Mouse (Mus musculus): ENCODE measurements around the gene Ube2g1. TPM values are rescaled to one million over a fixed set of nuclear protein-coding genes. Genes with fewer than 3 reads are reported as not detected.
"Not testable (repeated sequence)": the region's sequence is repeated elsewhere in the genome, so short reads cannot be mapped to it uniquely, and the experiment has no call there.

Ube2g1 gene
- polyA plus RNA-seq, 1 experiment from 2014 or later: 85.2 TPM

DNA sequence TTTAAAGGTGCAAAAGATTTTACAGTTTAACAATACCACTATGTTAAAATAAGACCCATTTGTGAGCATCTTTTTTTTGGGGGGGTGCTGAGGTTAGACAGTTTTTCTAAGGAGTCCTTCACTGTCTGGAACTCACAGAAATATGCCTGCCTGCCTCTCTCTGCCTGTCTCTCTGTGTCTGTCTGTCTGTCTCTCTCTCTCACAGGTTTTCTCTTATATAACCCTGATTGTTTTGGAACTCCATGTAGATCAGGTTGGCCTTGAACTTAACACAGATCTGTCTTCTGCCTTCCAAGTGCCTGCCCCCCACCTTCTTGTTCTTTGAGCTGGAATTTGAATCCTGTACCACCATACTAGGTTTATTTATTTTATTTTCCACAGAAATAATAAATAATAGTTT is 2.2 kb downstream of the Ube2g1 start:
- H3K4me2 ChIP-seq: peak overlapping the region; percentile 74

DNA sequence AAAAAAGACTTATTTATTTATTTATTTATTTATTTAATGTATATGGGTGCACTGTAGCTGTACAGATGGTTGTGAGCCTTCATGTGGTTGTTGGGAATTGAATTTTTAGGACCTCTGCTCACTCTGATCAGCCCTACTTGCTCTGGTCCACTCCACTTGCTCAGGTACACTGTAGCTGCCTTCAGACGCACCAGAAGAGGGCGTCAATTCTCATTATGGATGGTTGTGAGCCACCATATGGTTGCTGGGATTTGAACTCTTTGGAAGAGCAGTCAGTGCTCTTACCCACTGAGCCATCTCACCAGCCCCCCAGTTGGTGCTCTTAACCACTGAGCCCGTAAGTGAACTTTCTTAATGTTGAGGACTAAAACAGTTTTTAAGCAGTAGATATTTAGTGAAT is 7.3 kb downstream of the Ube2g1 start:
- WGBS: 79% methylated on average over 3 of the region's 3 CpGs

More for the DNA sequence above, 2.2 kb downstream of the Ube2g1 start:
- Histone ChIP-seq H3K36me3 (no peaks in the 10 kb centered on the region), H3K4me3 (no peak overlapping the region), H3K9ac (no peak overlapping the region), H3K9me3 (no peaks in the 10 kb centered on the region), H3K27ac (replicated peaks) (no peak overlapping the region), H3K4me1 (replicated peaks) (peaks cover 29% of the 10 kb centered on the region), H3K27me3 (no peaks in the 10 kb centered on the region)
- no peak for ATAC-seq (ENCODE audit: low FRiP score, low read depth)

GRCm38 (mm10) chr11:72615931-72616330 is 8.8 kb downstream of the Ube2g1 start:
- no peak for ATAC-seq (ENCODE audit: low FRiP score, low read depth)
- 90% methylated on average over 4 of the region's 4 CpGs for WGBS
- Histone ChIP-seq H3K9me3 (no peaks in the 10 kb centered on the region), H3K9ac (no peak overlapping the region), H3K4me3 (no peak overlapping the region), H3K27ac (replicated peaks) (no peak overlapping the region), H3K4me1 (replicated peaks) (peaks cover 5% of the 10 kb centered on the region; the same call in 1 of the 2 replicates), H3K4me2 (no peak overlapping the region), H3K27me3 (no peaks in the 10 kb centered on the region), H3K36me3 (no peaks in the 10 kb centered on the region)

More for the DNA sequence above, 7.3 kb downstream of the Ube2g1 start:
- H3K27me3 ChIP-seq; ATAC-seq (ENCODE audit: low FRiP score, low read depth); H3K27ac ChIP-seq (replicated peaks); H3K4me3 ChIP-seq; H3K4me2 ChIP-seq; H3K9me3 ChIP-seq; H3K9ac ChIP-seq; H3K36me3 ChIP-seq: not testable (repeated sequence)
- H3K4me1 ChIP-seq (replicated peaks): peaks cover 19% of the 10 kb centered on the region

GRCm38 (mm10) chr11:72618476-72618875 is 11.4 kb downstream of the Ube2g1 start:
- 96% methylated on average over 1 of the region's 1 CpGs for whole genome bisulfite sequencing
- no peak for ATAC-seq (ENCODE audit: low FRiP score, low read depth)
- Histone ChIP-seq H3K36me3 (no peaks in the 10 kb centered on the region), H3K4me1 (replicated peaks) (no peaks in the 10 kb centered on the region), H3K9ac (no peak overlapping the region), H3K9me3 (no peaks in the 10 kb centered on the region), H3K27me3 (no peaks in the 10 kb centered on the region), H3K27ac (replicated peaks) (no peak overlapping the region), H3K4me3 (no peak overlapping the region), H3K4me2 (no peak overlapping the region)

GRCm38 (mm10) chr11:72642730-72643129 is 35.6 kb downstream of the Ube2g1 start:
- Histone ChIP-seq H3K36me3 (peaks cover 4% of the 10 kb centered on the region; the same call in 1 of the 2 replicates), H3K4me3 (no peak overlapping the region), H3K4me1 (replicated peaks) (0 out of 2 replicates have a peak, but pooled peaks cover 3% of the 10 kb centered on the region), H3K9me3 (no peaks in the 10 kb centered on the region), H3K9ac (no peak overlapping the region), H3K4me2 (no peak overlapping the region), H3K27ac (replicated peaks) (no peak overlapping the region), H3K27me3 (no peaks in the 10 kb centered on the region)
- 24% methylated on average over 4 of the region's 4 CpGs for WGBS
- ATAC-seq (ENCODE audit: low FRiP score, low read depth): no peak

DNA sequence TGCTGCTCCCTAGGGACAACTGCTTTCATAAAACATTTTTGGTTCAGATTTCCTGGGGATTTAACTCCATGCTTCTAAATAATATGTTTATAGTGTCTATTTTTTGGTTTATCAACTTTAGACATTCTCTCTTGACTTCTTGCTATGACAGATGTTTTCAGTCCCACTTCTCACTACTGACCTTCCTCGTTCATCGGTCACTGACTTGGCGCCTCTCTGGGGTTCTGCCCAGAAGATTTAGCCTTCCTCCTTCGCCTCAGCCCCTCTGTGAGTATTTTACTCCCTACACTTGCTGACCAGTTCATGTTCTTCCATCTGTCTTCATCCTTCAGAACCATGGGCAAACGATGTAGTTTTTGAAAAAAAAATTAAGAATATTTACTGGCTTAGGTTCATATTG is 38.3 kb downstream of the Ube2g1 start:
- Histone ChIP-seq H3K36me3 (peaks cover 4% of the 10 kb centered on the region; the same call in 1 of the 2 replicates), H3K27ac (replicated peaks) (no peak overlapping the region), H3K27me3 (no peaks in the 10 kb centered on the region), H3K4me3 (no peak overlapping the region), H3K4me2 (no peak overlapping the region), H3K4me1 (replicated peaks) (0 out of 2 replicates have a peak, but pooled peaks cover 3% of the 10 kb centered on the region), H3K9me3 (no peaks in the 10 kb centered on the region), H3K9ac (no peak overlapping the region)
- ATAC-seq (ENCODE audit: low FRiP score, low read depth): no peak
- WGBS: 89% methylated on average over 5 of the region's 5 CpGs

DNA sequence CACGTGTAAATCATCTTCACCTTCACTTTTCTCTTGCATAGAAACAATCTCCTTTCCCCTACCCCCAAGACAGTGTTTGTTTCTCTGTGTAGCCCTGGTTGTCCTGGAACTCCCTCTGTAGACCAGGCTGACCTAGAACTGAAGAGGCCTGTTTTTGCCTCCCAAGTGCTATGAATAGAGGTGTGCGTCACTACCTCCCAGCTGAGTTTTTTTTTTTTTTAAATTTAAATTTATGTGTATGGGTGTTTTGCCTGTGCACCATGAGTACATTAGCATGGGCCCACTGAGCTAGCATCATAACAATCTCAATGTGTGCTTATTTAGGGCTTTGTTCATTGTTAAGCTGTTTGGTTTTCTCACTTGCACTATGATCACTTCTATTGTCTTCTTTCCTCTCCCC is 43.3 kb downstream of the Ube2g1 start:
- Histone ChIP-seq H3K9me3 (no peaks in the 10 kb centered on the region), H3K4me1 (replicated peaks) (no peaks in the 10 kb centered on the region), H3K36me3 (no peaks in the 10 kb centered on the region), H3K4me2 (no peak overlapping the region), H3K27ac (replicated peaks) (no peak overlapping the region), H3K4me3 (no peak overlapping the region), H3K9ac (no peak overlapping the region), H3K27me3 (no peaks in the 10 kb centered on the region)
- ATAC-seq (ENCODE audit: low FRiP score, low read depth): no peak
- 77% methylated on average over 2 of the region's 2 CpGs for WGBS

- H3K9ac ChIP-seq: no peak overlapping the region
- H3K36me3 ChIP-seq: no peaks in the 10 kb centered on the region
- H3K4me2 ChIP-seq: no peak overlapping the region
- no peaks in the 10 kb centered on the region for H3K4me1 ChIP-seq (replicated peaks)
- H3K27ac ChIP-seq (replicated peaks): no peak overlapping the region
- H3K4me3 ChIP-seq: no peak overlapping the region
- H3K9me3 ChIP-seq: no peaks in the 10 kb centered on the region
- no peak for ATAC-seq (ENCODE audit: low FRiP score, low read depth)
- no peaks in the 10 kb centered on the region for H3K27me3 ChIP-seq
Measured at GRCm38 (mm10) chr11:72659918-72660317, 52.8 kb downstream of the Ube2g1 start.

GRCm38 (mm10) chr11:72660359-72660758 is 53.3 kb downstream of the Ube2g1 start:
- WGBS: 98% methylated on average over 1 of the region's 1 CpGs
- no peak for ATAC-seq (ENCODE audit: low FRiP score, low read depth)
- no peaks in the 10 kb centered on the region for H3K27me3 ChIP-seq
- H3K4me1 ChIP-seq (replicated peaks): no peaks in the 10 kb centered on the region
- no peaks in the 10 kb centered on the region for H3K9me3 ChIP-seq
- H3K9ac ChIP-seq: no peak overlapping the region
- H3K36me3 ChIP-seq: no peaks in the 10 kb centered on the region
- no peak overlapping the region for H3K4me2 ChIP-seq
- H3K4me3 ChIP-seq: no peak overlapping the region
- H3K27ac ChIP-seq (replicated peaks): no peak overlapping the region

- Histone ChIP-seq H3K36me3 (no peaks in the 10 kb centered on the region), H3K4me3 (no peak overlapping the region), H3K4me2 (no peak overlapping the region), H3K27me3 (no peaks in the 10 kb centered on the region), H3K9me3 (no peaks in the 10 kb centered on the region), H3K9ac (no peak overlapping the region), H3K4me1 (replicated peaks) (no peaks in the 10 kb centered on the region), H3K27ac (replicated peaks) (no peak overlapping the region)
- no peak for ATAC-seq (ENCODE audit: low FRiP score, low read depth)
- 94% methylated on average over 4 of the region's 4 CpGs for WGBS
Measured at GRCm38 (mm10) chr11:72664641-72665040, 57.6 kb downstream of the Ube2g1 start.

DNA sequence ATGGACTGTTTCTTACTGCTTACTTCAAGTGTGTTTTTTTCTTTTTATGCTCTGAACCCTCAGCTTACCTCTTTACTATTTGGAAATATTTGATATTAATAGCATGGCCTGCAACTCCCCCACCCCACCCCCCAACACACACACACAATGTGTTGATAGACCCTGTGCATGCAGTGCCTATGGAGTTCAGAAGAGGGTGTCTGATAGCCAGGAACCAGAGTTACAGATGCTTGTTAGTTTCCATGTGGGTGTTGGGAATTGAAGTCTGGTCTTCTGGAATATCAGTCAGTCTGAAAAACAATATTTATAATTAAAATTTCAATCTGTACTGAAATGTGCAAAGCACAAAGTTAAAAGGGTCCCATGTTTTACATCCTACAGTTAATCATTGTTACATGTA is 63.6 kb downstream of the Ube2g1 start:
- ATAC-seq (ENCODE audit: low FRiP score, low read depth): no peak
- Histone ChIP-seq H3K9me3 (no peaks in the 10 kb centered on the region), H3K4me1 (replicated peaks) (no peaks in the 10 kb centered on the region), H3K4me3 (no peak overlapping the region), H3K4me2 (no peak overlapping the region), H3K9ac (no peak overlapping the region), H3K27ac (replicated peaks) (no peak overlapping the region), H3K27me3 (no peaks in the 10 kb centered on the region), H3K36me3 (no peaks in the 10 kb centered on the region)

GRCm38 (mm10) chr11:72671294-72671988 is 64.4 kb downstream of the Ube2g1 start:
- Histone ChIP-seq H3K4me3 (no peak overlapping the region), H3K36me3 (no peaks in the 10 kb centered on the region), H3K4me2 (no peak overlapping the region), H3K9me3 (no peaks in the 10 kb centered on the region), H3K4me1 (replicated peaks) (no peaks in the 10 kb centered on the region), H3K9ac (no peak overlapping the region), H3K27me3 (no peaks in the 10 kb centered on the region), H3K27ac (replicated peaks) (no peak overlapping the region)
- WGBS: 82% methylated on average over 6 of the region's 6 CpGs
- no peak for ATAC-seq (ENCODE audit: low FRiP score, low read depth)

GRCm38 (mm10) chr11:72672438-72672837 is 65.4 kb downstream of the Ube2g1 start:
- no peak overlapping the region for H3K4me3 ChIP-seq
- no peaks in the 10 kb centered on the region for H3K9me3 ChIP-seq
- H3K9ac ChIP-seq: no peak overlapping the region
- no peak overlapping the region for H3K27ac ChIP-seq (replicated peaks)
- no peaks in the 10 kb centered on the region for H3K4me1 ChIP-seq (replicated peaks)
- WGBS: 87% methylated on average over 1 of the region's 1 CpGs
- ATAC-seq (ENCODE audit: low FRiP score, low read depth): no peak
- no peaks in the 10 kb centered on the region for H3K27me3 ChIP-seq
- H3K36me3 ChIP-seq: no peaks in the 10 kb centered on the region
- no peak overlapping the region for H3K4me2 ChIP-seq
